Mouse (Mus musculus) 416B (cell line): Measurements from ENCODE around the gene Rpap1.
"Not testable (repeated sequence)": the region's sequence is repeated elsewhere in the genome, so short reads cannot be mapped to it uniquely, and the experiment has no call there.

Experiments
- DNase-seq: peaks from one replicate; pipeline ENCODE4 v3.0.0; 2011; ENCODE audit warnings: low read depth

Gene Rpap1

DNA sequence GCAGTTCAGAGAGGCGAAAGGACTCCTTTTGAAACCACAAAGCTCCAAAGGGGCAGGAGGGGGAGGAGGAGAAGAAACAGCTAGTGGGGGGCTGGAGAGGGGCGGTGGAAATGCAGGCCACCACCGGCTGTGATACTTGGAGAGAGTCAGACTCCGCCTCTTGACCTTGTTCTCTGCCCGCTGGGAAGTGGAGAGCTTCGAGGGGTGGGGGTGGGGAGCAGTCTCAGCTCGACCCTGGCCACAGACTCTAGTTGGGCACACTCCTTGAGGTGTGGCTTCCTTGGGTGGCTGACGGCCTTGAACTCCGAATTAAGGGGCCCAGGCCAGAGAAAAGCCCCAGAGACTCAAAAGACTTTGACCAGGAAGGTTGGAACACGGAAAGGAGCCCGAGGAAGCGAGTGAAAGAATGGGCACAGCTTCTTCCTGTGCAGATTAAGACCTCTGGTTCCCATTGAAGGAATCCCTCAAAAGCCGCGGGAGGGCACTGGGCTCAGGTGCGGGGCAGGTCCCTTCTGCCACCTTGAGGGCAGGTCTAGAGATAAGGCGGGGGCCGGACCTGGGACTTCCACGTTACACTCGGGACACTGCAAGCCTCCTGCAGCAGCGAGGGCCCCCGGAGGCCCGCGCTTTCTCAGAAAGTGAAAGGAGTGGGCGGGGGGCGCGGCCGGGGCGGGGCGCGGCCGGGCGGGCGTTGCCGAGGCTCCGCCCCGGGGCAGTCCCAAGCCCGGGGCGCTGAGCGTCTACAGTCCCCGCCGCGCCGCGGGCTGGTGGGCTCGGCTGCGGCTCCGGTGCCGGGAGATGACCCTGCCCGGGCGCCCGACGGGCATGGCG, 45.5 kb downstream of the Rpap1 start, which contains the start of gene Itpka:
Gene Itpka (plus strand): TSS at position 757 of the 831 bp plus-strand sequence.
- peak; percentile 94 for DNase-seq

DNA sequence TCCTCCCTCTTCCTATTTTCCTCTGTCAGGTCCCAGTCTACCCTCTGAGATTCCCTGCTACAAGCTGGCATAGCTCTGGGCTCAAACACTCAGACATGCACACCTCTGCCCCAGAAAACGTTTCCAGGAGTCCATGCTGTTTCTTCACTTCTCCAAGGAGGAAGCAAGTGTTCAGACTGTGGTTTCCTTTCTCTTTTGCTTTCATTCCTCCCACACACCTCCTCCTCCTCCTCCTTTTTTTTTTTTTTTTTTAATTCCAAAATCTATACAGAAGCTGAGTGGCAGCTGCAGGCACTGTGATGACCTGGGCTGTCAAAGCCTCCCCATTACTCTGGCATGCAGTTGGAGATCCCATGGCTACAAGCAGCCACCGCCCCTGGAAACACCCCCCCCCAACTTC, 46.8 kb downstream of the Rpap1 start:
- peak; percentile 65 for DNase-seq

DNA sequence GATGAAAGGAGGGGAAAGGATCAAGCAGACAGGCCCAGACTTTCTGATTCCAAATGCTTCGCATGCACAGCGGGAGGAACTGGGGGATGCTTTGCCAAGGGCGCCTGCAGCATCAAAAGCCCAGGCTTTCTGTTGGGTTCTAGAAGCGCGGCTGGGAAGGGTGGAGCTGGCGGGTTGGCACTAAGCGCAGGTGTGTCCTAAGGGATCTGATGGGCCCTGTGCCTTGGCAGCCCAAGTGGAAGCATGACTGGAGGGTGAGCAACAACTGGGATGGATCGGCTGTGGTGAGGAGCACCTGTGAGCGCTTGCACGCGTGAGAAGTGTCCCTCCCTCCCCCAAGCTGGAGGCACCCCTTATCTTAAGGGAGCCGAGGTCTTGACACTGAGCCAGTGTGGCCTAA, 50.2 kb downstream of the Rpap1 start:
- no peak for DNase-seq

DNA sequence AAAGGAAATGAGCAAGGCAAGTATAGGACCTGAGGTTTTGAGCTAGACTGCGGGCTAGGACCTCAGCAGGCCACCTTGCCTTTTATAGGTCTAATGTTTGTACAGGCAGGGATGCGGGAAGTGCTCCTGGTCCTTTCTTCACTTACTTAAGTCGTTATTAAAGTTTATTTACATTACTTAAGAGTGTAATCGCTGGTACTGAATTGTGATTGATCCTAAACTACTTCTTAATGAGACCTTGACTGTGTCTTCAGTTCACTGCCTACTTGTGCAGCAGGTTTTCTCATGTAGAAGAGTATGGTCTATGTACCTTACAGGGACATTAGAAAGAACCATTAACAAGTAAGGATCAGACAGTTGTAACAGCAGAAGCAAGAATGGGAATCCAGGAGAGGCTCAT, 56.6 kb downstream of the Rpap1 start:
- DNase-seq, result no peak

DNA sequence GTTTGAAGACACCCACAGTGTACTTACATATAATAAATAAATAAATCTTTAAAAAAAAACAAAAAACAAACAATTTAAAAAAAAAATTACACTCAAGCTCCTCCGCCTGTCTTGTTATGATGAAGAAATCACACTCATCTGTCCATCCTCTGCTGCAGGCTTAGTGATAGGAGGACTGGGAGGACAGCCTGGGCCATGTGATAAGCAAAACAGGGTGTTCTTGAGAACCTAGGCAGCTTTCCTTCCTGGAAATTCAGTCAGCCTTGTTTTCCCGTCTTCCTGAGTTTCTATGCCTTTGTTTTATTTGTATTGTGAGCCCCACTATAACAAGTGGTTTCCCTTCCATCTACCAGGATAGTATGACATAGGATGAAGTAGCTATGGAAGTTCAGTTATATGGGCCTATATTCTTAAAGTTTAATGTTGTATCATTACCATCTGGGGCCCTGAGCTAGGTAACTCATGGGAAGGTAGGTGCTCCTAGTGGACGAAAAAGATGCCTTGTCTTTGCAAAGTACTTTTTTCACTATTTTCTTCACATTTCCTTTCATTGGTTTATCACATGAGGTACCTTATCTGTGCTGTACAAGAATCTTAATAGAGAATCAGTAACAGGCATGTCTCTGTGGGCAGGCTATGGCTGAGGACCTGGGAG, 59.4 kb downstream of the Rpap1 start:
- DNase-seq, result no peak

DNA sequence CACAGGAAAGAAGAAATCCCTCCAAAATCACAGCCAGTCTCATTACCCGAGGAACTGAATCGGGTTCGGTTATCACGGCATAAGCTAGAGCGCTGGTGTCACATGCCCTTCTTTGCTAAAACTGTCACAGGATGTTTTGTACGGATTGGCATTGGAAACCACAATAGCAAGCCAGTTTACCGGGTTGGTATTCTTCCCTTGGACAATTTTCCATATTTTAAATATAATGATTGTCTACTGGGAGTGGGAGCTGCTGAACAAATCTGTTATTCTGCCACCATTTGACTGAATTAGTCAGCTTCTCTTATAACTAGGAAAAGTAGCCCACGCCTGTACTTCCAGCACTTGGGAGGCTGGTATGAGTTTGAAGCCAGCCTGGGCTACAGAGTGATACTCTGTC, 66.3 kb downstream of the Rpap1 start:
- no peak for DNase-seq

DNA sequence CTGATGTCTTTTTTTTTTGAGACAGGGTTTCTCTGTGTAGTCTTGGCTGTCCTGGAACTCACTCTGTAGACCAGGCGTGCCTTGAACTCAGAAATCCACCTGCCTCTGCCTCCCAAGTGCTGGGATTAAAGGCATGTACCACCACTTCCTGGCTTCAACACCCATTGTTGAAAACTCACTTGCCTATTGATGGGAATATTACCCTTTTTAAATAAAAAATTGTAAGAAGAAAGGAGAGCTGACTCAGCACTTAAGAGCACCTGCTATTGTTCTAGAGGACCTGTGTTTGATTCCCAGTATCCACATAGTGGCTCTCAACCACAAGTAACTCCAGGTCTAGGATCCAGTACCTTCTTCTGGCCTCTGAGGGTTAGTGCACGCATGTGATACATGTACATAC, 71.5 kb downstream of the Rpap1 start:
- DNase-seq, result not testable (repeated sequence)
